Mouse (Mus musculus): ENCODE measurements around the gene Shisa5. TPM values are rescaled to one million over a fixed set of nuclear protein-coding genes. Genes with fewer than 3 reads are reported as not detected.

The Shisa5 gene
- total RNA-seq, 1 experiment, result 44.0 TPM

- in situ Hi-C loops (cut with MboI; ENCODE audit: low sequenced_read_pairs in 2 of 2, unreplicated experiment in 2 of 2), result no loop called here
- no peak overlapping the region for H3K4me3 ChIP-seq (ENCODE audit: insufficient read depth in 1 of 2, low read depth in 1 of 2, low read length in 2 of 2, poor library complexity in 1 of 2, severe bottlenecking in 1 of 2)
- H3K9ac ChIP-seq (ENCODE audit: insufficient read depth, low read depth, low read length, poor library complexity, severe bottlenecking), result no peak overlapping the region
- DNase-seq (ENCODE audit: low read depth, low spot score), result no peak
- no peaks in the 10 kb centered on the region for H3K9me3 ChIP-seq (ENCODE audit: control insufficient read depth, insufficient read depth, low read depth, low read length)
- H3K4me1 ChIP-seq (ENCODE audit: control insufficient read depth in 2 of 2, insufficient read depth in 2 of 2, low read length in 2 of 2, poor library complexity in 1 of 2), result peaks cover 0 to 6% of the 10 kb centered on the region in 2 experiments; a peak in 1 of 4 replicates
- no peaks in the 10 kb centered on the region for H3K36me3 ChIP-seq (ENCODE audit: control insufficient read depth, insufficient read depth, low read length, poor library complexity, severe bottlenecking)
- no peak overlapping the region for H3K27ac ChIP-seq (ENCODE audit: insufficient read depth, low read depth, low read length, poor library complexity, severe bottlenecking)
- TF ChIP-seq HCFC1 (IDR thresholded peaks at IDR 0.05; ENCODE audit: borderline replicate concordance, insufficient read depth, low read length) (no peak), CHD2 (IDR thresholded peaks at IDR 0.05; ENCODE audit: low read depth, low read length) (no peak), ZNF384 (IDR thresholded peaks at IDR 0.05; ENCODE audit: low read depth, low read length) (no peak), MAFK (IDR thresholded peaks at IDR 0.05; ENCODE audit: insufficient read depth, low read depth, low read length) (no peak), ZC3H11A (IDR thresholded peaks at IDR 0.05; ENCODE audit: borderline replicate concordance, low read depth, low read length) (no peak)
These were observed 10.8 kb upstream of the Shisa5 start for GRCm38 (mm10) chr9:109027521-109027920.

GRCm38 (mm10) chr9:109028421-109028820 lies 9.9 kb upstream of the Shisa5 start:
- no peaks in the 10 kb centered on the region for H3K9me3 ChIP-seq (ENCODE audit: control insufficient read depth, insufficient read depth, low read depth, low read length)
- TF ChIP-seq MAFK (IDR thresholded peaks at IDR 0.05; ENCODE audit: insufficient read depth, low read depth, low read length) (no peak), CHD2 (IDR thresholded peaks at IDR 0.05; ENCODE audit: low read depth, low read length) (no peak), ZC3H11A (IDR thresholded peaks at IDR 0.05; ENCODE audit: borderline replicate concordance, low read depth, low read length) (no peak), HCFC1 (IDR thresholded peaks at IDR 0.05; ENCODE audit: borderline replicate concordance, insufficient read depth, low read length) (no peak), ZNF384 (IDR thresholded peaks at IDR 0.05; ENCODE audit: low read depth, low read length) (no peak)
- H3K9ac ChIP-seq (ENCODE audit: insufficient read depth, low read depth, low read length, poor library complexity, severe bottlenecking), result no peak overlapping the region
- no peak overlapping the region for H3K27ac ChIP-seq (ENCODE audit: insufficient read depth, low read depth, low read length, poor library complexity, severe bottlenecking)
- peaks cover 0 to 11% of the 10 kb centered on the region in 2 experiments; a peak in 1 of 4 replicates for H3K4me1 ChIP-seq (ENCODE audit: control insufficient read depth in 2 of 2, insufficient read depth in 2 of 2, low read length in 2 of 2, poor library complexity in 1 of 2)
- H3K36me3 ChIP-seq (ENCODE audit: control insufficient read depth, insufficient read depth, low read length, poor library complexity, severe bottlenecking), result no peaks in the 10 kb centered on the region
- DNase-seq (ENCODE audit: low read depth, low spot score), result no peak
- in situ Hi-C loops (cut with MboI; ENCODE audit: low sequenced_read_pairs in 2 of 2, unreplicated experiment in 2 of 2), result no loop called here
- no peak overlapping the region for H3K4me3 ChIP-seq (ENCODE audit: insufficient read depth in 1 of 2, low read depth in 1 of 2, low read length in 2 of 2, poor library complexity in 1 of 2, severe bottlenecking in 1 of 2)

GRCm38 (mm10) chr9:109028919-109029318 lies 9.4 kb upstream of the Shisa5 start:
- Histone ChIP-seq H3K9me3 (ENCODE audit: control insufficient read depth, insufficient read depth, low read depth, low read length) (no peaks in the 10 kb centered on the region), H3K9ac (ENCODE audit: insufficient read depth, low read depth, low read length, poor library complexity, severe bottlenecking) (no peak overlapping the region), H3K4me3 (ENCODE audit: insufficient read depth in 1 of 2, low read depth in 1 of 2, low read length in 2 of 2, poor library complexity in 1 of 2, severe bottlenecking in 1 of 2) (no peak overlapping the region), H3K4me1 (ENCODE audit: control insufficient read depth in 2 of 2, insufficient read depth in 2 of 2, low read length in 2 of 2, poor library complexity in 1 of 2) (peaks cover 0 to 12% of the 10 kb centered on the region in 2 experiments; a peak in 1 of 4 replicates), H3K36me3 (ENCODE audit: control insufficient read depth, insufficient read depth, low read length, poor library complexity, severe bottlenecking) (no peaks in the 10 kb centered on the region), H3K27ac (ENCODE audit: insufficient read depth, low read depth, low read length, poor library complexity, severe bottlenecking) (no peak overlapping the region)
- TF ChIP-seq ZNF384 (IDR thresholded peaks at IDR 0.05; ENCODE audit: low read depth, low read length), result no peak
- TF ChIP-seq MAFK (IDR thresholded peaks at IDR 0.05; ENCODE audit: insufficient read depth, low read depth, low read length), result no peak
- no peak for TF ChIP-seq HCFC1 (IDR thresholded peaks at IDR 0.05; ENCODE audit: borderline replicate concordance, insufficient read depth, low read length)
- TF ChIP-seq CHD2 (IDR thresholded peaks at IDR 0.05; ENCODE audit: low read depth, low read length), result no peak
- no peak for TF ChIP-seq ZC3H11A (IDR thresholded peaks at IDR 0.05; ENCODE audit: borderline replicate concordance, low read depth, low read length)
- in situ Hi-C loops (cut with MboI; ENCODE audit: low sequenced_read_pairs in 2 of 2, unreplicated experiment in 2 of 2), result no loop called here
- no peak for DNase-seq (ENCODE audit: low read depth, low spot score)

GRCm38 (mm10) chr9:109030312-109030711 lies 8.1 kb upstream of the Shisa5 start:
- Histone ChIP-seq H3K36me3 (ENCODE audit: control insufficient read depth, insufficient read depth, low read length, poor library complexity, severe bottlenecking) (no peaks in the 10 kb centered on the region), H3K4me1 (ENCODE audit: control insufficient read depth in 2 of 2, insufficient read depth in 2 of 2, low read length in 2 of 2, poor library complexity in 1 of 2) (peaks cover 0 to 12% of the 10 kb centered on the region in 2 experiments; a peak in 1 of 4 replicates), H3K9me3 (ENCODE audit: control insufficient read depth, insufficient read depth, low read depth, low read length) (no peaks in the 10 kb centered on the region), H3K4me3 (ENCODE audit: insufficient read depth in 1 of 2, low read depth in 1 of 2, low read length in 2 of 2, poor library complexity in 1 of 2, severe bottlenecking in 1 of 2) (no peak overlapping the region), H3K9ac (ENCODE audit: insufficient read depth, low read depth, low read length, poor library complexity, severe bottlenecking) (no peak overlapping the region), H3K27ac (ENCODE audit: insufficient read depth, low read depth, low read length, poor library complexity, severe bottlenecking) (no peak overlapping the region)
- in situ Hi-C loops (cut with MboI; ENCODE audit: low sequenced_read_pairs in 2 of 2, unreplicated experiment in 2 of 2), result no loop called here
- no peak for DNase-seq (ENCODE audit: low read depth, low spot score)
- TF ChIP-seq ZNF384 (IDR thresholded peaks at IDR 0.05; ENCODE audit: low read depth, low read length), result no peak
- no peak for TF ChIP-seq MAFK (IDR thresholded peaks at IDR 0.05; ENCODE audit: insufficient read depth, low read depth, low read length)
- no peak for TF ChIP-seq ZC3H11A (IDR thresholded peaks at IDR 0.05; ENCODE audit: borderline replicate concordance, low read depth, low read length)
- no peak for TF ChIP-seq CHD2 (IDR thresholded peaks at IDR 0.05; ENCODE audit: low read depth, low read length)

GRCm38 (mm10) chr9:109031001-109031400 lies 7.4 kb upstream of the Shisa5 start:
- Histone ChIP-seq H3K36me3 (ENCODE audit: control insufficient read depth, insufficient read depth, low read length, poor library complexity, severe bottlenecking) (no peaks in the 10 kb centered on the region), H3K4me1 (ENCODE audit: control insufficient read depth in 2 of 2, insufficient read depth in 2 of 2, low read length in 2 of 2, poor library complexity in 1 of 2) (peaks cover 0 to 12% of the 10 kb centered on the region in 2 experiments; a peak in 1 of 4 replicates), H3K4me3 (ENCODE audit: insufficient read depth in 1 of 2, low read depth in 1 of 2, low read length in 2 of 2, poor library complexity in 1 of 2, severe bottlenecking in 1 of 2) (no peak overlapping the region), H3K27ac (ENCODE audit: insufficient read depth, low read depth, low read length, poor library complexity, severe bottlenecking) (no peak overlapping the region), H3K9me3 (ENCODE audit: control insufficient read depth, insufficient read depth, low read depth, low read length) (no peaks in the 10 kb centered on the region), H3K9ac (ENCODE audit: insufficient read depth, low read depth, low read length, poor library complexity, severe bottlenecking) (no peak overlapping the region)
- no peak for DNase-seq (ENCODE audit: low read depth, low spot score)
- in situ Hi-C loops (cut with MboI; ENCODE audit: low sequenced_read_pairs in 2 of 2, unreplicated experiment in 2 of 2), result no loop called here
- no peak for TF ChIP-seq MAFK (IDR thresholded peaks at IDR 0.05; ENCODE audit: insufficient read depth, low read depth, low read length)
- no peak for TF ChIP-seq ZNF384 (IDR thresholded peaks at IDR 0.05; ENCODE audit: low read depth, low read length)
- no peak for TF ChIP-seq HCFC1 (IDR thresholded peaks at IDR 0.05; ENCODE audit: borderline replicate concordance, insufficient read depth, low read length)
- no peak for TF ChIP-seq ZC3H11A (IDR thresholded peaks at IDR 0.05; ENCODE audit: borderline replicate concordance, low read depth, low read length)
- no peak for TF ChIP-seq CHD2 (IDR thresholded peaks at IDR 0.05; ENCODE audit: low read depth, low read length)

Data from ES-E14 (cell line).